Mouse (Mus musculus) ovary, postnatal 14 days (tissue): ENCODE measurements around the gene Gm4981.
"Not testable (repeated sequence)": the region's sequence is repeated elsewhere in the genome, so short reads cannot be mapped to it uniquely, and the experiment has no call there.

Experiments
- DNase-seq: peaks from one replicate; pipeline ENCODE4 v3.0.0; 2022; ENCODE audit warnings: low spot score

Gene Gm4981

GRCm38 (mm10) chr10:58236613-58237012 is at the start of gene Gm4981:
TSS of gene Gm4981 (minus strand) at chr10:58236701.
- DNase-seq = no peak

- no peak for DNase-seq
Measured at GRCm38 (mm10) chr10:58282238-58282637, 45.7 kb upstream of the Gm4981 start.

- no peak for DNase-seq
Measured at GRCm38 (mm10) chr10:58258466-58258865, 22.0 kb upstream of the Gm4981 start.

- no peak for DNase-seq
Measured at GRCm38 (mm10) chr10:58255954-58256353, 19.5 kb upstream of the Gm4981 start.

GRCm38 (mm10) chr10:58255213-58255892 is 18.9 kb upstream of the Gm4981 start, which contains the start of gene Gcc2:
TSS of gene Gcc2 (plus strand) at chr10:58255497.
- peak; percentile 86 for DNase-seq

GRCm38 (mm10) chr10:58254635-58255175 is 18.2 kb upstream of the Gm4981 start:
- no peak for DNase-seq

GRCm38 (mm10) chr10:58249535-58249934 is 13.0 kb upstream of the Gm4981 start:
- no peak for DNase-seq

GRCm38 (mm10) chr10:58238984-58239740 is 2.7 kb upstream of the Gm4981 start:
- DNase-seq = not testable (repeated sequence)

GRCm38 (mm10) chr10:58234985-58235384 is 1.5 kb downstream of the Gm4981 start:
- DNase-seq = not testable (repeated sequence)

- not testable (repeated sequence) for DNase-seq
Measured at GRCm38 (mm10) chr10:58233740-58234121, 2.8 kb downstream of the Gm4981 start.

GRCm38 (mm10) chr10:58233054-58233739 is 3.3 kb downstream of the Gm4981 start:
- DNase-seq = not testable (repeated sequence)

- DNase-seq = not testable (repeated sequence)
Measured at GRCm38 (mm10) chr10:58232641-58232969, 3.9 kb downstream of the Gm4981 start, which contains the start of gene Duxf3. TSS of gene Duxf3 (minus strand) at chr10:58232675.

GRCm38 (mm10) chr10:58231779-58232640 is 4.5 kb downstream of the Gm4981 start:
- DNase-seq = peak; percentile 71

- DNase-seq = not testable (repeated sequence)
Measured at GRCm38 (mm10) chr10:58231088-58231487, 5.4 kb downstream of the Gm4981 start.

- not testable (repeated sequence) for DNase-seq
Measured at GRCm38 (mm10) chr10:58230021-58230420, 6.5 kb downstream of the Gm4981 start.

GRCm38 (mm10) chr10:58227798-58228197 is 8.7 kb downstream of the Gm4981 start:
- DNase-seq = not testable (repeated sequence)

- not testable (repeated sequence) for DNase-seq
Measured at GRCm38 (mm10) chr10:58226357-58226756, 10.1 kb downstream of the Gm4981 start.

GRCm38 (mm10) chr10:58224827-58225785 is 11.4 kb downstream of the Gm4981 start, which contains the start of gene AW822073:
TSS of gene AW822073 (minus strand) at chr10:58224930.
- not testable (repeated sequence) for DNase-seq

GRCm38 (mm10) chr10:58223972-58224805 is 12.3 kb downstream of the Gm4981 start:
- peak; percentile 64 for DNase-seq
